Mouse (Mus musculus) heart, embryonic 14.5 days (tissue): ENCODE measurements around the gene Fnbp1. TPM values are rescaled to one million over a fixed set of nuclear protein-coding genes. Genes with fewer than 3 reads are reported as not detected.

ENCODE experiments used
- ATAC-seq: fragments of 200-750 bp; cut with Nextera tagmentation; 2 replicates; pipeline ENCODE4 v1.8.0; 2017; ENCODE audit warnings: low read depth, moderate TSS enrichment; ENCODE audit not compliant: insufficient number of reproducible peaks, insufficient read depth, low FRiP score
- H3K27ac ChIP-seq, 2 experiments: fragments of 200-500 bp in 1 of 2; fragments of 300-500 bp in 1 of 2; sonication (generic) in 1 of 2; replicated peaks in 1 of 2; 2 replicates each; pipeline ENCODE4 v1.5.1; 2012 to 2014; ENCODE audit warnings: low read depth in 2 of 2, low read length in 2 of 2, control low read depth in 1 of 2, mild to moderate bottlenecking in 1 of 2, mixed read lengths in 1 of 2; ENCODE audit not compliant: control insufficient read depth in 1 of 2, insufficient read depth in 1 of 2
- H3K27me3 ChIP-seq: fragments of 300-500 bp; sonication (generic); 2 replicates; pipeline ENCODE4 v1.6.1; 2014; ENCODE audit warnings: mild to moderate bottlenecking, low read length, control low read depth; ENCODE audit not compliant: control insufficient read depth, insufficient read depth
- H3K36me3 ChIP-seq: fragments of 300-500 bp; sonication (generic); 2 replicates; pipeline ENCODE4 v1.6.1; 2014; ENCODE audit warnings: mild to moderate bottlenecking, control low read depth, low read length, mixed read lengths; ENCODE audit not compliant: control insufficient read depth, insufficient read depth
- H3K4me1 ChIP-seq, 2 experiments: fragments of 200-500 bp in 1 of 2; fragments of 300-500 bp in 1 of 2; sonication (generic) in 1 of 2; 2 replicates each; pipeline ENCODE4 v1.6.1; 2012 to 2014; ENCODE audit warnings: low read length in 2 of 2, control low read depth in 1 of 2, mixed read lengths in 1 of 2; ENCODE audit not compliant: control insufficient read depth in 2 of 2, insufficient read depth in 2 of 2
- H3K4me2 ChIP-seq: fragments of 300-500 bp; sonication (generic); 2 replicates; pipeline ENCODE4 v1.6.1; 2014; ENCODE audit warnings: mild to moderate bottlenecking, low read length
- H3K4me3 ChIP-seq, 2 experiments: fragments of 200-500 bp in 1 of 2; fragments of 300-500 bp in 1 of 2; sonication (generic) in 1 of 2; 2 replicates each; pipeline ENCODE4 v1.5.1; 2012 to 2014; ENCODE audit warnings: low read length in 2 of 2, mild to moderate bottlenecking in 2 of 2, control low read depth in 1 of 2, low read depth in 1 of 2, moderate library complexity in 1 of 2; ENCODE audit not compliant: control insufficient read depth in 1 of 2, insufficient read depth in 1 of 2
- H3K9ac ChIP-seq: fragments of 300-500 bp; sonication (generic); 2 replicates; pipeline ENCODE4 v1.6.1; 2014; ENCODE audit warnings: mild to moderate bottlenecking, low read length
- H3K9me3 ChIP-seq: fragments of 300-500 bp; sonication (generic); 2 replicates; pipeline ENCODE4 v1.6.1; 2016; ENCODE audit warnings: low read length, control low read depth; ENCODE audit not compliant: control insufficient read depth
- WGBS: fragments of 180-500 bp; shearing (Covaris S2); extraction: QIAGEN DNeasy Blood & Tissue Kit; methylation state at CpG from one replicate; pipeline ENCODE4 v1.1.7; 2014; 5-methylcytosine and 5-hydroxymethylcytosine counted together
- polyA plus RNA-seq: library from polyadenylated mRNA; unstranded; fragments of >200 nt; fragmentation: Nextera tagmentation; extraction: Ambion mirVana; gene quantifications from 2 replicates; pipeline ENCODE4 v1.2.1, GENCODE M21; 2014

Fnbp1 gene
- polyA plus RNA-seq, 1 experiment from 2014 or later: 19.4 TPM

GRCm38 (mm10) chr2:31087663-31088661 lies 53.8 kb downstream of the Fnbp1 start:
- 31% methylated on average over 11 of the region's 11 CpGs for WGBS
- Histone ChIP-seq H3K4me2 (no peak overlapping the region), H3K9ac (no peak overlapping the region), H3K9me3 (0 out of 2 replicates have a peak, but pooled peaks cover 3% of the 10 kb centered on the region), H3K4me3 (no peak overlapping the region), H3K4me1 (peaks cover 21 to 27% of the 10 kb centered on the region in 2 experiments), H3K27me3 (no peaks in the 10 kb centered on the region), H3K36me3 (peaks cover 34% of the 10 kb centered on the region), H3K27ac (peak overlapping the region; percentile 46 to 58)
- ATAC-seq: no peak

GRCm38 (mm10) chr2:31087085-31087484 lies 54.7 kb downstream of the Fnbp1 start:
- 0 out of 2 replicates have a peak, but pooled peaks cover 3% of the 10 kb centered on the region for H3K9me3 ChIP-seq
- peaks cover 25 to 27% of the 10 kb centered on the region in 2 experiments for H3K4me1 ChIP-seq
- no peak overlapping the region for H3K4me3 ChIP-seq
- no peak overlapping the region for H3K4me2 ChIP-seq
- WGBS: 33% methylated on average over 5 of the region's 5 CpGs
- peak overlapping the region; percentile 5 to 58; a peak in 3 of 4 replicates for H3K27ac ChIP-seq
- no peaks in the 10 kb centered on the region for H3K27me3 ChIP-seq
- H3K9ac ChIP-seq: no peak overlapping the region
- ATAC-seq: no peak
- H3K36me3 ChIP-seq: peaks cover 36% of the 10 kb centered on the region

GRCm38 (mm10) chr2:31086543-31086942 lies 55.3 kb downstream of the Fnbp1 start:
- no peak for ATAC-seq
- H3K4me1 ChIP-seq: peaks cover 28 to 30% of the 10 kb centered on the region in 2 experiments

GRCm38 (mm10) chr2:31084169-31084850 lies 57.5 kb downstream of the Fnbp1 start:
- H3K4me1 ChIP-seq: peaks cover 30 to 39% of the 10 kb centered on the region in 2 experiments

More at GRCm38 (mm10) chr2:31086543-31086942, 55.3 kb downstream of the Fnbp1 start:
- Histone ChIP-seq H3K9ac (no peak overlapping the region), H3K36me3 (peaks cover 31% of the 10 kb centered on the region), H3K9me3 (0 out of 2 replicates have a peak, but pooled peaks cover 3% of the 10 kb centered on the region), H3K27me3 (no peaks in the 10 kb centered on the region), H3K27ac (0 out of 4 replicates have a peak overlapping the region, but pooled peaks of 1 of the 2 experiments have one; percentile 58), H3K4me2 (no peak overlapping the region), H3K4me3 (no peak overlapping the region)

DNA sequence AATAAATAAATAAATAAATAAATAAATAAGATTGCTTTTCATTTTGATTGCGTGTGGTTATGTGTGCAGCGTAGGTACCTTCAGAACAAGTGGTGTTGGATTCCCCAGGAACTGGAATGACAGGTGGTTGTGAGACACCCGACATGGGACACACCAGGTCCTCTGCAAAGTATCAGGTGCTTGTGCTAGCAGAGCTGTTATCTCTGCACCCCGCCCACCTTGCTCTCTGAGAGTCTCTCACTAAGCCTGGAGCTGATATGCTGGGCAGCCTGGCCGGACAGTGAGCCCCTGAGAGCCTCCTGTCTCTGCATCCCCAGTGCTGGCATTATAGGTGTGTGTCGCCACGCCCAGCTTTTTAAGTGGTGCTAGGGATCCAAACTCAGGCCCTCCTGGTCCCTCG lies 58.4 kb downstream of the Fnbp1 start:
- Histone ChIP-seq H3K9ac (no peak overlapping the region), H3K4me3 (no peak overlapping the region), H3K27me3 (no peaks in the 10 kb centered on the region), H3K9me3 (0 out of 2 replicates have a peak, but pooled peaks cover 3% of the 10 kb centered on the region), H3K27ac (no peak overlapping the region), H3K4me2 (no peak overlapping the region), H3K36me3 (peaks cover 46% of the 10 kb centered on the region), H3K4me1 (peaks cover 22 to 32% of the 10 kb centered on the region in 2 experiments)
- 83% methylated on average over 8 of the region's 8 CpGs for WGBS
- no peak for ATAC-seq

More at GRCm38 (mm10) chr2:31084169-31084850, 57.5 kb downstream of the Fnbp1 start:
- Histone ChIP-seq H3K4me3 (no peak overlapping the region), H3K36me3 (peaks cover 40% of the 10 kb centered on the region), H3K27ac (no peak overlapping the region), H3K9me3 (0 out of 2 replicates have a peak, but pooled peaks cover 3% of the 10 kb centered on the region), H3K4me2 (no peak overlapping the region), H3K27me3 (no peaks in the 10 kb centered on the region), H3K9ac (no peak overlapping the region)
- no peak for ATAC-seq
- WGBS: 97% methylated on average over 9 of the region's 9 CpGs

- no peak overlapping the region for H3K9ac ChIP-seq
- H3K27ac ChIP-seq: no peak overlapping the region
- WGBS: 67% methylated on average over 17 of the region's 17 CpGs
- H3K4me2 ChIP-seq: no peak overlapping the region
- peaks cover 48% of the 10 kb centered on the region for H3K36me3 ChIP-seq
- no peaks in the 10 kb centered on the region for H3K27me3 ChIP-seq
- H3K4me1 ChIP-seq: peaks cover 18 to 26% of the 10 kb centered on the region in 2 experiments
- H3K4me3 ChIP-seq: no peak overlapping the region
- H3K9me3 ChIP-seq: 0 out of 2 replicates have a peak, but pooled peaks cover 3% of the 10 kb centered on the region
- ATAC-seq: no peak
These were observed 59.2 kb downstream of the Fnbp1 start for GRCm38 (mm10) chr2:31082639-31083038.

DNA sequence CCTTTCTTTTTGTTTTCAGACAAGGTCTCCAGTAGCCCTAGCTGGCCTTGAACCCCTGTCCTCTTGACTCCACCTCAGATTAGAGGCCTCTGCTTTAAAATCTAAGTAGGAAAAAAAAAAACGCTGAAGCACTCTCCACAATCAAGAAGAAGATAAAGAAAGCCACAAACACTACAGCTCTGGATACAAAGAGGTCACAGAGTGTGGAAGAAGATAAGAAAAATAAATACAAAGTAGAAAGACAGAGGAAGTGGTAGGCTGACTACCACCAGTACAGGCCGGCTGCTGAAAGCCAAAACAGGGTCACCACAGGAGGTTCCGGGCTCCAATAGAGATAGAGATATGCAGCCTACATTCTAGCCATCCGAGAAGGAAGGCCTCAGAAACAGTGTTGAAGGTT lies 60.5 kb downstream of the Fnbp1 start:
- peak; percentile 60; the same call in 1 of the 2 replicates for ATAC-seq
- no peak overlapping the region; a peak in 1 of 4 replicates for H3K27ac ChIP-seq
- H3K4me1 ChIP-seq: peaks cover 12 to 15% of the 10 kb centered on the region in 2 experiments
- no peak overlapping the region for H3K4me3 ChIP-seq
- no peaks in the 10 kb centered on the region for H3K27me3 ChIP-seq
- WGBS: 6% methylated on average over 4 of the region's 4 CpGs
- peaks cover 50% of the 10 kb centered on the region for H3K36me3 ChIP-seq
- H3K9ac ChIP-seq: no peak overlapping the region
- 0 out of 2 replicates have a peak, but pooled peaks cover 3% of the 10 kb centered on the region for H3K9me3 ChIP-seq
- H3K4me2 ChIP-seq: no peak overlapping the region
